Mouse (Mus musculus): ENCODE measurements around the gene Tsacc. TPM values are rescaled to one million over a fixed set of nuclear protein-coding genes. Genes with fewer than 3 reads are reported as not detected.
"Not testable (repeated sequence)": the region's sequence is repeated elsewhere in the genome, so short reads cannot be mapped to it uniquely, and the experiment has no call there.

Tsacc gene
- polyA plus RNA-seq, 1 experiment from 2014 or later = 6.3 TPM

GRCm38 (mm10) chr3:88280035-88280434, 16.8 kb downstream of the Tsacc start:
- H3K27me3 ChIP-seq = no peaks in the 10 kb centered on the region
- H3K9ac ChIP-seq = no peak overlapping the region
- no peak overlapping the region for H3K27ac ChIP-seq
- H3K4me2 ChIP-seq = no peak overlapping the region
- 74% methylated on average over 2 of the region's 2 CpGs for WGBS (ENCODE audit: insufficient replicate concordance)
- no peak for DNase-seq
- no peaks in the 10 kb centered on the region for H3K4me1 ChIP-seq (replicated peaks)
- no peak overlapping the region for H3K4me3 ChIP-seq (replicated peaks)
- H3K36me3 ChIP-seq = 0 out of 2 replicates have a peak, but pooled peaks cover under 1% of the 10 kb centered on the region
- no peak for ATAC-seq (ENCODE audit: low read depth)
- no peaks in the 10 kb centered on the region for H3K9me3 ChIP-seq (replicated peaks)

DNA sequence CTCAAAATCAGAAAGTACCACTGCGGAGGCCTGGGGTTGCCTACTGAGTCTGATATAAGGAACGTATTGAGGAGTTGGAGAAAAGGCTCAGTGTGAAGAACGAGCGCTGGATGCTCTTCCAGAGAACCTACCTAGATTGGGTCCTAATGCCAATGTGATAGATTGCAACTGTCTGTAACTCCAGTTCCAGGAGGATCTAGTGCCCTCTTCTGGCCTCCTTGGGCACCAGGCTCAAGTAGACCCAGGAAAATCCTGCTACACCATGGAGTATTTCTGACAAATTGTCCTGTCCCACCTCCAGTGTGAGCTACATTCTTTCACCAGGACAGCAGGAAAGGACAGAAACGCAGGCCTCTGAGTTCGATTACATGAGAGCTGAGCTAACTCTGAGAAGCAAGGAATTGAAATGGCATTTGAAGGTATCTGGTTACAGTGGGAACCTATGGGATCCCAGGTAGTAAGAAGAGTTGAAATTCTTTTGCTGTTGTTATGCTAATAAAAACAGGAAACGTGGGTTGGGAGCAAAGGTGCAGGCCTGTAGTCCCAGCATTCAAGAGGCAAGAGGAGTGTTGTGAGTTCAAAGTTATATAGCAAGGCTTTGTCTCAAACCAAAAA, 20.2 kb downstream of the Tsacc start:
- H3K27ac ChIP-seq = no peak overlapping the region
- H3K9me3 ChIP-seq (replicated peaks) = no peaks in the 10 kb centered on the region
- no peak overlapping the region for H3K4me3 ChIP-seq (replicated peaks)
- H3K9ac ChIP-seq = no peak overlapping the region
- DNase-seq = no peak
- H3K4me2 ChIP-seq = no peak overlapping the region
- ATAC-seq (ENCODE audit: low read depth) = no peak
- WGBS (ENCODE audit: insufficient replicate concordance) = 33% methylated on average over 7 of the region's 7 CpGs
- H3K36me3 ChIP-seq = no peaks in the 10 kb centered on the region
- H3K27me3 ChIP-seq = no peaks in the 10 kb centered on the region
- H3K4me1 ChIP-seq (replicated peaks) = no peaks in the 10 kb centered on the region

DNA sequence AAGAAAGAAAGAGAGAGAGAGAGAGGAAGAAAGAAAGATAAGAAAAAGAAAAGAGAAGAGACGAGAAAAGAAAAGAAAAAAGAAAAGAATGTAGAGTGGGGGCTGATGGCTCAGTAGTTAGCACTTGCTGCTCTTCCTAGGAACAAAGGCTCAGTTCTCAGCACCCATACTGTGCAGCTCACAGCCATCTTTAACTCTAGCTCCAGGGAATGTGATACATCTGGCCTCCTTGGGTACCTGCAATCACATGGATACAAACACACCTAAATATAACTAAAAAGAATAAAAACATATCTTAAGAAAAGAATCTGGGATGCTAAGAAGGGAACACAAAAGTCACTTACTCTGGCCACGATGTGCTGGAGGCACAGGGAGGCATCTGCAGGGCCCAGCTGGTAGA, 20.7 kb downstream of the Tsacc start:
- DNase-seq (no peak), ATAC-seq (ENCODE audit: low read depth) (no peak)
- no peak overlapping the region for H3K4me3 ChIP-seq (replicated peaks)
- H3K9ac ChIP-seq = no peak overlapping the region
- H3K4me1 ChIP-seq (replicated peaks) = no peaks in the 10 kb centered on the region
- no peak overlapping the region for H3K27ac ChIP-seq
- no peak overlapping the region for H3K4me2 ChIP-seq
- WGBS (ENCODE audit: insufficient replicate concordance) = 56% methylated on average over 2 of the region's 2 CpGs
- no peaks in the 10 kb centered on the region for H3K27me3 ChIP-seq
- H3K36me3 ChIP-seq = no peaks in the 10 kb centered on the region
- no peaks in the 10 kb centered on the region for H3K9me3 ChIP-seq (replicated peaks)

GRCm38 (mm10) chr3:88274002-88274401, 22.8 kb downstream of the Tsacc start:
- no peaks in the 10 kb centered on the region for H3K4me1 ChIP-seq (replicated peaks)
- no peak overlapping the region for H3K4me2 ChIP-seq
- no peaks in the 10 kb centered on the region for H3K27me3 ChIP-seq
- no peak overlapping the region for H3K4me3 ChIP-seq (replicated peaks)
- H3K36me3 ChIP-seq = no peaks in the 10 kb centered on the region
- no peak for DNase-seq
- no peak for ATAC-seq (ENCODE audit: low read depth)
- WGBS (ENCODE audit: insufficient replicate concordance) = 73% methylated on average over 4 of the region's 4 CpGs
- no peak overlapping the region for H3K9ac ChIP-seq
- H3K27ac ChIP-seq = no peak overlapping the region
- H3K9me3 ChIP-seq (replicated peaks) = no peaks in the 10 kb centered on the region

- ATAC-seq (ENCODE audit: low read depth) (no peak), DNase-seq (no peak)
- WGBS (ENCODE audit: insufficient replicate concordance) = 74% methylated on average over 3 of the region's 3 CpGs
- H3K4me2 ChIP-seq = no peak overlapping the region
- H3K27ac ChIP-seq = no peak overlapping the region
- no peaks in the 10 kb centered on the region for H3K4me1 ChIP-seq (replicated peaks)
- H3K9me3 ChIP-seq (replicated peaks) = no peaks in the 10 kb centered on the region
- no peaks in the 10 kb centered on the region for H3K36me3 ChIP-seq
- no peak overlapping the region for H3K9ac ChIP-seq
- no peaks in the 10 kb centered on the region for H3K27me3 ChIP-seq
- no peak overlapping the region for H3K4me3 ChIP-seq (replicated peaks)
These were observed 24.9 kb downstream of the Tsacc start for GRCm38 (mm10) chr3:88271859-88272258.

DNA sequence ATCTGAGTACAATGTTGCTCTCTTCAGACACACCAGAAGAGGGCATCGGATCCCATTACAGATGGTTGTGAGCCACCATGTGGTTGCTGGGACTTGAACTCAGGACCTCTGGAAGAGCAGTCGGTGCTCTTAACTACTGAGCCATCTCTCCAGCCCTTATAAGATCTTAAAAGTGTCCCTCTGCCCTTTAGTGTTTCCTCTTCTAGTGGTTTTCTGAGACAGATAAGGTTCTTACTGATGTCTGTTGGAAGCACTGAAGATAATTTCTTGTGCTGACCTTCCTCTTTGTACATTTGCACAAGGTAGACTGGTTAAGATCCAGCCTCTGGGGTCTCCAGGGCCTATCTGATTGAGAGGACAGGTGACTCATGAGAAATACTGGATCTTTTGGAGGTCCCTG, 25.5 kb downstream of the Tsacc start:
- H3K27me3 ChIP-seq; H3K36me3 ChIP-seq; H3K4me1 ChIP-seq (replicated peaks); H3K4me2 ChIP-seq; H3K9ac ChIP-seq; H3K4me3 ChIP-seq (replicated peaks); ATAC-seq (ENCODE audit: low read depth); DNase-seq; H3K27ac ChIP-seq; H3K9me3 ChIP-seq (replicated peaks): not testable (repeated sequence)
- 54% methylated on average over 2 of the region's 2 CpGs for WGBS (ENCODE audit: insufficient replicate concordance)

GRCm38 (mm10) chr3:88268991-88269390, 27.8 kb downstream of the Tsacc start:
- Histone ChIP-seq H3K27ac (no peak overlapping the region), H3K4me2 (no peak overlapping the region), H3K27me3 (no peaks in the 10 kb centered on the region), H3K4me3 (replicated peaks) (no peak overlapping the region), H3K4me1 (replicated peaks) (no peaks in the 10 kb centered on the region), H3K36me3 (no peaks in the 10 kb centered on the region), H3K9ac (no peak overlapping the region), H3K9me3 (replicated peaks) (no peaks in the 10 kb centered on the region)
- no peak for ATAC-seq (ENCODE audit: low read depth)
- WGBS (ENCODE audit: insufficient replicate concordance) = 75% methylated on average over 5 of the region's 5 CpGs
- DNase-seq = no peak

DNA sequence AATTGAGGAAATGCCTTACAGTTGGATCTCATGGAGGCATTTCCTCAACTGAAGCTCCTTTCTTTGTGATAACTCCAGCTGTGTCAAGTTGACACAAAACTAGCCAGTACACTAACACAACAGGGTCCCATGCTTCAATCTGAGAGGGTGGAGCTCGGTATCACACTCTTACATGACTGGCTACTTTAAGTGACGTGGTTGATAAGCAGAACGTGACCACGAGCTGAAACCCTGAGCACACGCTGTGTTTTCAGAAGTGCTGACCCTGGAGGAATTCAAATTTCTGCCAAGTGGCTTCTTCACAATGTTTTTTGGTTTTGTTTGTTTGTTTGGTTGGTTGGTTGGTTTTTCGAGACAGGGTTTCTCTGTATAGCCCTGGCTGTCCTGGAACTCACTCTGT, 28.8 kb downstream of the Tsacc start:
- ATAC-seq (ENCODE audit: low read depth); H3K4me1 ChIP-seq (replicated peaks); H3K36me3 ChIP-seq; H3K9ac ChIP-seq; H3K4me3 ChIP-seq (replicated peaks); DNase-seq; H3K27ac ChIP-seq; H3K4me2 ChIP-seq; H3K27me3 ChIP-seq; H3K9me3 ChIP-seq (replicated peaks): not testable (repeated sequence)
- WGBS (ENCODE audit: insufficient replicate concordance) = 32% methylated on average over 6 of the region's 6 CpGs

DNA sequence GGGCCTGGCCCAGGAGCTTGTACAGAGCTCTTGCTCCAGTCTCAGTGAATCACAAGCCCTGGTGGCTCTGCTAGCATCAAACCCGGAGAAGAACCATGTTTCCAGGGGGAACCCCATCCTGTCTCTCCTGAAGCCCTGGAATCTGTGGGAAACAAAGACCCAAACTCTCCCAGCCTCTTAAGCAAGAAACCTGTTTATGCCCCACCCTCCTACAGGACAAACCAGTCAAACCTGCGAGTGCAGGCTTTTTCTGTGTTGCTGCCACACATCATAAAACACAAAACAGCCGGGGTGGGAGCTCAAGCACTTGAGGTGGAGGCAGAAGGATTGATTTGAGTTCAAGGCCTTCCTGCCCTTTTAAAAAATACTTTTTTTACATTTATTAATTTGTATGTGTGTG, 34.5 kb downstream of the Tsacc start:
- no peaks in the 10 kb centered on the region for H3K4me1 ChIP-seq (replicated peaks)
- no peak overlapping the region for H3K9ac ChIP-seq
- peaks cover 7% of the 10 kb centered on the region; the same call in 1 of the 2 replicates for H3K27me3 ChIP-seq
- no peaks in the 10 kb centered on the region for H3K36me3 ChIP-seq
- ATAC-seq (ENCODE audit: low read depth) (no peak), DNase-seq (no peak)
- no peak overlapping the region for H3K4me2 ChIP-seq
- no peaks in the 10 kb centered on the region for H3K9me3 ChIP-seq (replicated peaks)
- no peak overlapping the region for H3K4me3 ChIP-seq (replicated peaks)
- 63% methylated on average over 3 of the region's 3 CpGs for WGBS (ENCODE audit: insufficient replicate concordance)
- no peak overlapping the region for H3K27ac ChIP-seq

- no peaks in the 10 kb centered on the region for H3K36me3 ChIP-seq
- H3K9me3 ChIP-seq (replicated peaks) = no peaks in the 10 kb centered on the region
- H3K27ac ChIP-seq = no peak overlapping the region
- H3K4me3 ChIP-seq (replicated peaks) = no peak overlapping the region
- ATAC-seq (ENCODE audit: low read depth) (no peak), DNase-seq (no peak)
- no peak overlapping the region for H3K4me2 ChIP-seq
- H3K9ac ChIP-seq = no peak overlapping the region
- H3K27me3 ChIP-seq = peaks cover 61% of the 10 kb centered on the region
- 39% methylated on average over 7 of the region's 7 CpGs for WGBS (ENCODE audit: insufficient replicate concordance)
- peaks cover 17% of the 10 kb centered on the region for H3K4me1 ChIP-seq (replicated peaks)
These were observed 40.4 kb downstream of the Tsacc start for GRCm38 (mm10) chr3:88256382-88256781.

DNA sequence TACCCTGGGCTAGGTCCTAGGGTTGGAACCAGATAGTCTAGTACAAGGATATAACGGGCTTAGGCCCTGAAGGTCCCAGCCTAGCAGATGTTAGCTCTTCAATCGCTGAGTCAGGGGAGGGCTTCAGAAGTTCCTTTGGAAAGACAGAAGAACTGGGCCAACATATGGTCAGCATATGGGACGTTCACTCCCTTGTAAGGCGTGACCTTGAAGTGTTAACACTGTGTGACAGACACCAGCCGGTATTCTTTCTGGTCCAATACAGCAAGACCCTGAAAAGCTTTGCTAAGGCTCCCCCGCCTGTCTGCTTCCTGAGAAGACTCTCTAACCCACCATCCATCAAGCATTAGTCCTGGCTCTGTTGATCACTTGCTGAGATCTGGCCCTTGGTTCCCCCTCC, 40.8 kb downstream of the Tsacc start:
- WGBS (ENCODE audit: insufficient replicate concordance) = 58% methylated on average over 6 of the region's 6 CpGs
- Histone ChIP-seq H3K9me3 (replicated peaks) (no peaks in the 10 kb centered on the region), H3K9ac (no peak overlapping the region), H3K4me3 (replicated peaks) (no peak overlapping the region), H3K27ac (no peak overlapping the region), H3K4me1 (replicated peaks) (peaks cover 17% of the 10 kb centered on the region), H3K36me3 (no peaks in the 10 kb centered on the region), H3K27me3 (peaks cover 62% of the 10 kb centered on the region), H3K4me2 (no peak overlapping the region)
- DNase-seq (no peak), ATAC-seq (ENCODE audit: low read depth) (no peak)

GRCm38 (mm10) chr3:88254268-88254926, 42.4 kb downstream of the Tsacc start, which contains the start of gene Rhbg:
Gene Rhbg (minus strand): TSS chr3:88254709.
- peak within 1 kb of the TSS; percentile 55 for H3K4me3 ChIP-seq (replicated peaks)
- no peak within 1 kb of the TSS for H3K27ac ChIP-seq
- H3K9me3 ChIP-seq (replicated peaks) = no peaks in the 10 kb centered on the region
- no peak for DNase-seq
- H3K4me2 ChIP-seq = peak within 1 kb of the TSS; percentile 60
- WGBS (ENCODE audit: insufficient replicate concordance) = 2% methylated on average over 34 of the region's 34 CpGs
- H3K27me3 ChIP-seq = peaks cover 62% of the 10 kb centered on the region
- ATAC-seq (ENCODE audit: low read depth) = 0 out of 2 replicates have a peak, but pooled peaks have one; percentile 10
- peak within 1 kb of the TSS; percentile 46 for H3K9ac ChIP-seq
- H3K36me3 ChIP-seq = no peaks in the 10 kb centered on the region
- H3K4me1 ChIP-seq (replicated peaks) = peaks cover 17% of the 10 kb centered on the region

Measured in liver, embryonic 13.5 days (tissue).